Mouse (Mus musculus): ENCODE data around the gene Ndst4. TPM values are rescaled to one million over a fixed set of nuclear protein-coding genes. Genes with fewer than 3 reads are reported as not detected.

The Ndst4 gene
- total and polyA plus RNA-seq, 3 experiments = 0.02 TPM; not detected in 2

DNA sequence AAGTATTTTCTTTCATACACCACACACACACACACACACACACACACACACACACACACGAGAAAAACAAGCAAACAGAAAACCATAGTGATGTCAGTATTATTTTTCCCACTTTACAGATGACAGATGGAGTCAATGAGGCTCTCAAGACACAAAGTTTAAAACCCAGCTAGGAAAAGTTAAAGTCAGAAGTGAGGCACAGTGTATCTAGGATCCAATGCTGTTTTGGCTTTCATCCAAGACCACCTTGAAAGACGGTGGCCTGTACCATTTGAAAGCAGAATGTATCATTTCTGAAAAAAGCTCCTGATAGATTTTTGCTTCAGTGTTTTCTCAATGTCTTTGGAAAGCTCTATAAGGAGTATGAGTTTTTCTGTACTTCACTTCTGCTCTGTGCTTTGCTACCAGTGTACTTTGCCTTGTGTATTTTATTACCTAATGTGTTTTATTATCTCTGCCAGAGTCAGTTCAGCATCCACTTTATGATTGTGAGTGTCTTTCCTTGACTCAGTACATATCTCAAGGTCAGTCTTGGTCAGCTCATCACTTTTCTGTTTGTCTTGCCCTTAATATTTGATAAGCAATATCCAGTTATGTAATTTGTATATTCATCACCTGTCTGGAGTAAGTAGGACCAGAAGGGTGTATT is 257.1 kb downstream of the Ndst4 start:
- intact Hi-C loops (cut with DNase I) = no loop called here
- WGBS = 45% methylated on average over 2 of the region's 2 CpGs
- TF ChIP-seq POLR2A (IDR thresholded peaks at IDR 0.05; ENCODE audit: insufficient read depth, low read depth, low read length) = no peak
- no peak for TF ChIP-seq EP300 (IDR thresholded peaks at IDR 0.05; ENCODE audit: insufficient read depth, low read depth, low read length)
- TF ChIP-seq CTCF (IDR thresholded peaks at IDR 0.05) = no peak
- no peaks in the 10 kb centered on the region for H3K79me2 ChIP-seq (replicated peaks; ENCODE audit: control insufficient read depth, insufficient read depth, low read length)
- H3K4me3 ChIP-seq = no peak overlapping the region
- no peak for DNase-seq
- no peaks in the 10 kb centered on the region for H3K27me3 ChIP-seq (ENCODE audit: control insufficient read depth, insufficient read depth, low read length)
- H3K36me3 ChIP-seq (ENCODE audit: control insufficient read depth, insufficient read depth, low read length) = no peaks in the 10 kb centered on the region
- no peak overlapping the region for H3K27ac ChIP-seq
- no peak overlapping the region for H3K9ac ChIP-seq (ENCODE audit: low read depth, low read length)
- no peaks in the 10 kb centered on the region for H3K4me1 ChIP-seq (ENCODE audit: control insufficient read depth, insufficient read depth, low read length)

DNA sequence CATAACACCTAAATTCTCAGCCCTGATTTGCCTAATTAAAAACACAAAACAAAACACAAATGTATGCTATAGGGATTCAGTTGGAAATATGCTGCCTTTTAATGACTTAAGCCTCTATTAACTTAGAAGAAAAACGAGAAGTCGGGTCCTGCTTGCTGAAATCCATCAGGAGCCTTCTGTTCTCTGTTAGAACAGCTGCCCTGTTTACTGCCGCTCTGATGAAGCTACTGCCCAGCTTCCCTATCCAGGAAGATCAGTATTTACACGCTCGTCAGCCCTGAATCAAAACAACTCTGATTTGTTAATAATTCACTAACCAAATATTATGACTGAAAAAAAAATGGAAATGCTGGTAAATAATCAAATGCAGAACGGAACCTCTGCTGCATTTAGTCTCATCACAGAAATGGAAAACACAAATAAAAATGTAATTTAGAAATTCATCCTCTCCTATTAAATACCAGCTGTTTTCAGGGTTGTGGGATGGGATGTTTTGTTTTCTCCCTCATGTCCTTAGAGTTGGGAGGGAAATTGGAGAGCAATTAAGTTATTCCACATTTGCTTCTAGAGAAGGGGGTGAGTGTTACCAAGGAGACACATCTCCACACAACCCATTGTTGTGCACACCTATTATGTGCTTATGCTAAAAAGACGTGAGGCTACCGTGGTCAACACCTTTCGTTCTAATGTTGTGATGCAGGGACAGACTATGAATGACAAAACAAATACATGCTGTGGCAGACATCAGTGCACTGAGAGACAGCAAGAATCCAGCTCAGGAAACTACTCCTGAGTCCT is 270.3 kb downstream of the Ndst4 start:
- no peak for TF ChIP-seq POLR2A (IDR thresholded peaks at IDR 0.05; ENCODE audit: insufficient read depth, low read depth, low read length)
- no peak for TF ChIP-seq EP300 (IDR thresholded peaks at IDR 0.05; ENCODE audit: insufficient read depth, low read depth, low read length)
- TF ChIP-seq CTCF (IDR thresholded peaks at IDR 0.05) = no peak
- H3K4me3 ChIP-seq = no peak overlapping the region
- intact Hi-C loops (cut with DNase I) = no loop called here
- DNase-seq = no peak
- no peaks in the 10 kb centered on the region for H3K4me1 ChIP-seq (ENCODE audit: control insufficient read depth, insufficient read depth, low read length)
- H3K27me3 ChIP-seq (ENCODE audit: control insufficient read depth, insufficient read depth, low read length) = no peaks in the 10 kb centered on the region
- no peak overlapping the region for H3K9ac ChIP-seq (ENCODE audit: low read depth, low read length)
- WGBS = 66% methylated on average over 9 of the region's 9 CpGs
- no peak overlapping the region for H3K27ac ChIP-seq
- H3K79me2 ChIP-seq (replicated peaks; ENCODE audit: control insufficient read depth, insufficient read depth, low read length) = no peaks in the 10 kb centered on the region
- H3K36me3 ChIP-seq (ENCODE audit: control insufficient read depth, insufficient read depth, low read length) = no peaks in the 10 kb centered on the region

DNA sequence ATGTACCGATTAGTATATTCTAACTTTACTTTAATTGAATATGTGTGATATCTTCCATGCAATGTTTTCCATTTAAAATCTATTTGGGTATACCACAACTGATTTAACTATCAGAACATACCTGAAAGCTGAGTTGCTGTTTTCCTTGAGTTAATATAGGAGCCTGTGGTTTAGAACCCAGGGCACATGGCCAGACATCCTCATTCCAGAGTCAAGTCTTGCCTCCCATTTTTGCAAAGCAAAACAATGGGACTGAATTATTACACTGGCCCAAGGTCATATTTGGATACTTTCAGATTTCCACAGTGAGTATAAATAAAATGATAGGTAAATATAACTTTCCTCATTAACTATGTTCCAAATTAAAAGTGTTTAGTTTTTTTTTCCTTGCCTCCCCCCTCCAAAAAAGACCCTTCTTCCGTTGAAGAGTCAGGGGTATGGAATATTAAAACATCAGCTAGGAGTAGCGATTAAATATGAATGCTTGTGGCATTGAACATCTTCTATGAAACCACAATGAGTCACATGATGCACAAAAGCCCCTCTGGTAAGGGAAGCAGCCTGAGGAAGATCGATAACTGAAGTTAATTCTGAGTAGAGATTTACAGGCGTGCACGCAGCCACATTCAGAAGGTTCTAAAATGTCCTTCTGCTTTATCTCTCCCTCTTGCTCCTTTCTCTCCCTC is 271.5 kb downstream of the Ndst4 start:
- no peak for TF ChIP-seq CTCF (IDR thresholded peaks at IDR 0.05)
- no peak for TF ChIP-seq EP300 (IDR thresholded peaks at IDR 0.05; ENCODE audit: insufficient read depth, low read depth, low read length)
- no peak for TF ChIP-seq POLR2A (IDR thresholded peaks at IDR 0.05; ENCODE audit: insufficient read depth, low read depth, low read length)
- H3K9ac ChIP-seq (ENCODE audit: low read depth, low read length) = no peak overlapping the region
- H3K4me3 ChIP-seq = no peak overlapping the region
- no peaks in the 10 kb centered on the region for H3K27me3 ChIP-seq (ENCODE audit: control insufficient read depth, insufficient read depth, low read length)
- no peak overlapping the region for H3K27ac ChIP-seq
- intact Hi-C loops (cut with DNase I) = no loop called here
- no peaks in the 10 kb centered on the region for H3K36me3 ChIP-seq (ENCODE audit: control insufficient read depth, insufficient read depth, low read length)
- H3K79me2 ChIP-seq (replicated peaks; ENCODE audit: control insufficient read depth, insufficient read depth, low read length) = no peaks in the 10 kb centered on the region
- no peak for DNase-seq
- H3K4me1 ChIP-seq (ENCODE audit: control insufficient read depth, insufficient read depth, low read length) = no peaks in the 10 kb centered on the region
- 72% methylated on average over 6 of the region's 6 CpGs for WGBS

DNA sequence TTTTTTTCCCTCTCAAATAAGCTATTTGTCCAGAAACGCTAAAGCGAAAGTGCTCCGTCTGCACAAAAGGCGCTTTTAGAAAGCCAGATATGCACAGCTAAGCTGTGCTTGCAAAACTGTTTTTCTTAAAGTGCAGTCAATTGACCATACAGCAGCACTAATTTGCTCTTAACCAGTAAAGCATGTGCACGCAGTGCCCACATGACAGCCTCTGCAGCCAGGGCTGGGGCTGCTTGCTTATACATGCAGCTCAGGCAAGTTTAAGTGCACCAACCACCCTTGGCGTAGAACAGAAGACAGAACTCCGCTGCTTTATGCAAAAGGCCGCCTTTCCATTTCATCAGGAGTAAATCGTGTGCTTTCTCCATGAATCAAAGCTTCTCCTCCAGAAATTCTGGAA is 275.0 kb downstream of the Ndst4 start:
- Histone ChIP-seq H3K27me3 (ENCODE audit: control insufficient read depth, insufficient read depth, low read length) (no peaks in the 10 kb centered on the region), H3K4me1 (ENCODE audit: control insufficient read depth, insufficient read depth, low read length) (no peaks in the 10 kb centered on the region), H3K27ac (no peak overlapping the region), H3K79me2 (replicated peaks; ENCODE audit: control insufficient read depth, insufficient read depth, low read length) (no peaks in the 10 kb centered on the region), H3K9ac (ENCODE audit: low read depth, low read length) (no peak overlapping the region), H3K36me3 (ENCODE audit: control insufficient read depth, insufficient read depth, low read length) (no peaks in the 10 kb centered on the region), H3K4me3 (no peak overlapping the region)
- no peak for TF ChIP-seq CTCF (IDR thresholded peaks at IDR 0.05)
- TF ChIP-seq EP300 (IDR thresholded peaks at IDR 0.05; ENCODE audit: insufficient read depth, low read depth, low read length) = no peak
- no peak for TF ChIP-seq POLR2A (IDR thresholded peaks at IDR 0.05; ENCODE audit: insufficient read depth, low read depth, low read length)
- no peak for DNase-seq
- intact Hi-C loops (cut with DNase I) = no loop called here
- WGBS = 82% methylated on average over 9 of the region's 9 CpGs

DNA sequence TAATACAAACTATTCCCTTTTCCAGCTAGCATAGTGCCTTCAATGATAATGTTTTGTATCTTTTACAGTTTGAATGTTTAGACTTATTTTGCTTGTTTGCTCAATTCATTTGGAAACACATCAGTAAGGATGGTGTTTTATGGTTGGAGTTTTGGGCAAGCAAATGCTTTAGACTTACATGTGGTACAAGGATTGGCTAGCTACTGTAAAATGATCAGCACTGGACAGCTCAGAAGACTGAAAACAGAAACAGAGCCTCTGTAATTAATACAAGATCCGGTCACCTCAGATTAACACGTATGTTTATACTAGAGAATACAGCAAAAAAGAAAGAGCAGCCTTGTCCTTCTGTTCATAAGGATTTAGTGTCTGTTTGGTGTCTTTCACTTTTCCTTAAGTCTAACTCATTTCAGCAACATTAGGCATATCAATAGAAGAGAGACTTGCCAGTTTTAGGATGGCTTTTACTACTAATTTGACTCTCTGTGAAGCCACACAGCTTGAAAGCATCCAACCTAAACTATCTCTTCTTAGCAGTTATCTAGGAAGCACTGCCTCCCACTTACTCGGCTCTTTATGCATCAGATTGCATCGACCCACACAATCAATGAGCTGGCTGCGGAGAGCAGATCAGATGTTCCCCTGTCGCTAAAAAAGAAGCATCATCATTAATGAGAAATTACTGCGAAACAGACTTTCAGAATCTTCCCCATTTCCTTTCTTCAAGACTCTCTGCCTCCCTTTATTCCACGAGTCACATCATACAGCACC is 279.8 kb downstream of the Ndst4 start:
- 60% methylated on average over 8 of the region's 8 CpGs for WGBS
- Histone ChIP-seq H3K27ac (no peak overlapping the region), H3K9ac (ENCODE audit: low read depth, low read length) (no peak overlapping the region), H3K27me3 (ENCODE audit: control insufficient read depth, insufficient read depth, low read length) (no peaks in the 10 kb centered on the region), H3K4me3 (no peak overlapping the region), H3K79me2 (replicated peaks; ENCODE audit: control insufficient read depth, insufficient read depth, low read length) (no peaks in the 10 kb centered on the region), H3K4me1 (ENCODE audit: control insufficient read depth, insufficient read depth, low read length) (no peaks in the 10 kb centered on the region), H3K36me3 (ENCODE audit: control insufficient read depth, insufficient read depth, low read length) (no peaks in the 10 kb centered on the region)
- TF ChIP-seq EP300 (IDR thresholded peaks at IDR 0.05; ENCODE audit: insufficient read depth, low read depth, low read length) = no peak
- no peak for TF ChIP-seq CTCF (IDR thresholded peaks at IDR 0.05)
- no peak for TF ChIP-seq POLR2A (IDR thresholded peaks at IDR 0.05; ENCODE audit: insufficient read depth, low read depth, low read length)
- DNase-seq = no peak
- intact Hi-C loops (cut with DNase I) = no loop called here
